ENCODE assay signal across 18 mouse cellular contexts in genomic region chr5:124082447-124082846, GRCm38 (mm10). TPM values are rescaled to one million over a fixed set of nuclear protein-coding genes. Genes with fewer than 3 reads are reported as not detected.
DNase-seq lines count a peak whose midpoint lies in the region; ATAC-seq and TF ChIP-seq lines count a peak whose summit lies in the region.
"Had no signal": no experiment of that assay in that cellular context is flagged by ENCODE, and none has a peak within 500 bp of the region (broad histone marks: within the 10 kb centered on the region; RNA-seq: fewer than 3 reads in every experiment).

No protein-coding gene starts in this region.

- no peak for TF ChIP-seq CTCF in forebrain, postnatal 0 days (IDR thresholded peaks at IDR 0.05; ENCODE audit: low read depth)
- 0 out of 2 replicates have a peak, but pooled peaks have one; percentile 24 for TF ChIP-seq CTCF in kidney, postnatal 0 days (IDR thresholded peaks at IDR 0.05; ENCODE audit: low read depth)
- no peak for TF ChIP-seq CTCF in gastrocnemius, adult 2 months (IDR thresholded peaks at IDR 0.05)

- H3K4me1 ChIP-seq in forebrain, embryonic 10.5 days: peaks cover 24% of the 10 kb centered on the region
- H3K4me1 ChIP-seq in forebrain, postnatal 0 days (ENCODE audit: insufficient read depth): peaks cover 9% of the 10 kb centered on the region; the same call in 1 of the 2 replicates
- no peaks in the 10 kb centered on the region for H3K4me1 ChIP-seq in kidney, postnatal 0 days (replicated peaks; ENCODE audit: insufficient read depth, low read length)
- no peaks in the 10 kb centered on the region for H3K4me1 ChIP-seq in kidney, embryonic 15.5 days
- peaks cover 20% of the 10 kb centered on the region for H3K4me1 ChIP-seq in midbrain, embryonic 10.5 days
- 0 out of 2 replicates have a peak, but pooled peaks cover 5% of the 10 kb centered on the region for H3K4me1 ChIP-seq in midbrain, embryonic 15.5 days
- peaks cover 7% of the 10 kb centered on the region; the same call in 1 of the 2 replicates for H3K4me1 ChIP-seq in stomach, embryonic 15.5 days

- no peak for ATAC-seq in forebrain, postnatal 0 days
- ATAC-seq in kidney, postnatal 0 days (replicated peaks; ENCODE audit: low FRiP score, low read depth): no peak
- ATAC-seq in kidney, embryonic 15.5 days (replicated peaks; ENCODE audit: low FRiP score): no peak
- ATAC-seq in midbrain, embryonic 15.5 days (replicated peaks): no peak
- ATAC-seq in stomach, embryonic 15.5 days (ENCODE audit: insufficient read depth, low FRiP score, low read depth): peak; percentile 64
- ATAC-seq: midbrain, embryonic 13.5 days had no signal

- no peak overlapping the region for H3K9ac ChIP-seq in forebrain, postnatal 0 days
- no peak overlapping the region for H3K9ac ChIP-seq in kidney, postnatal 0 days (ENCODE audit: low read depth, low read length)
- H3K9ac ChIP-seq in kidney, embryonic 15.5 days: no peak overlapping the region
- H3K9ac ChIP-seq in midbrain, embryonic 15.5 days: no peak overlapping the region
- H3K9ac ChIP-seq in stomach, embryonic 15.5 days: no peak overlapping the region
- H3K9ac ChIP-seq: embryonic facial prominence, embryonic 15.5 days; liver, embryonic 15.5 days; midbrain, embryonic 13.5 days; neural tube, embryonic 15.5 days had no signal

- no peaks in the 10 kb centered on the region for H3K27me3 ChIP-seq in forebrain, embryonic 10.5 days (ENCODE audit: poor library complexity, severe bottlenecking)
- no peaks in the 10 kb centered on the region for H3K27me3 ChIP-seq in forebrain, postnatal 0 days (ENCODE audit: insufficient read depth, low read length)
- no peaks in the 10 kb centered on the region for H3K27me3 ChIP-seq in kidney, postnatal 0 days (ENCODE audit: insufficient read depth, low read length)
- H3K27me3 ChIP-seq in kidney, embryonic 15.5 days: no peaks in the 10 kb centered on the region
- no peaks in the 10 kb centered on the region for H3K27me3 ChIP-seq in midbrain, embryonic 10.5 days (ENCODE audit: low read depth, poor library complexity, severe bottlenecking)
- H3K27me3 ChIP-seq in midbrain, embryonic 15.5 days (replicated peaks): no peaks in the 10 kb centered on the region
- no peaks in the 10 kb centered on the region for H3K27me3 ChIP-seq in stomach, embryonic 15.5 days (replicated peaks)
- H3K27me3 ChIP-seq: embryonic facial prominence, embryonic 15.5 days; liver, embryonic 15.5 days; midbrain, embryonic 13.5 days had no signal

- WGBS in forebrain, embryonic 10.5 days: 90% methylated on average over 10 of the region's 10 CpGs
- 88% methylated on average over 10 of the region's 10 CpGs for WGBS in forebrain, postnatal 0 days
- WGBS in kidney, postnatal 0 days: 82% methylated on average over 10 of the region's 10 CpGs
- 79% methylated on average over 10 of the region's 10 CpGs for WGBS in kidney, embryonic 15.5 days
- WGBS in midbrain, embryonic 10.5 days: 88% methylated on average over 10 of the region's 10 CpGs
- WGBS in midbrain, embryonic 15.5 days: 90% methylated on average over 10 of the region's 10 CpGs
- 70% methylated on average over 10 of the region's 10 CpGs for WGBS in stomach, embryonic 15.5 days

- no peak for DNase-seq in forebrain, embryonic 10.5 days (ENCODE audit: extremely low spot score, low spot score)
- no peak for DNase-seq in forebrain, postnatal 0 days
- no peak for DNase-seq in kidney, postnatal 0 days (ENCODE audit: low spot score)
- no peak for DNase-seq in midbrain, embryonic 10.5 days (ENCODE audit: low spot score)
- DNase-seq in gastrocnemius, adult 2 months: no peak
- DNase-seq: adrenal gland, postnatal 36 days; cerebellum, adult 18-20 months; kidney, adult 9 months; kidney, postnatal 4 days; layer of hippocampus, adult 9-11 months had no signal

- no peaks in the 10 kb centered on the region for H3K36me3 ChIP-seq in forebrain, embryonic 10.5 days (replicated peaks)
- H3K36me3 ChIP-seq in forebrain, postnatal 0 days (ENCODE audit: insufficient read depth): no peaks in the 10 kb centered on the region
- H3K36me3 ChIP-seq in kidney, postnatal 0 days (ENCODE audit: insufficient read depth, low read length): no peaks in the 10 kb centered on the region
- no peaks in the 10 kb centered on the region for H3K36me3 ChIP-seq in kidney, embryonic 15.5 days
- no peaks in the 10 kb centered on the region for H3K36me3 ChIP-seq in midbrain, embryonic 10.5 days
- no peaks in the 10 kb centered on the region for H3K36me3 ChIP-seq in midbrain, embryonic 15.5 days (replicated peaks)
- H3K36me3 ChIP-seq in stomach, embryonic 15.5 days: no peaks in the 10 kb centered on the region
- H3K36me3 ChIP-seq: embryonic facial prominence, embryonic 15.5 days; liver, embryonic 15.5 days; midbrain, embryonic 13.5 days; neural tube, embryonic 15.5 days had no signal

- H3K9me3 ChIP-seq in forebrain, embryonic 10.5 days: no peaks in the 10 kb centered on the region
- no peaks in the 10 kb centered on the region for H3K9me3 ChIP-seq in forebrain, postnatal 0 days (ENCODE audit: low read length)
- no peaks in the 10 kb centered on the region for H3K9me3 ChIP-seq in kidney, postnatal 0 days (replicated peaks; ENCODE audit: low read length)
- no peaks in the 10 kb centered on the region for H3K9me3 ChIP-seq in kidney, embryonic 15.5 days (replicated peaks)
- H3K9me3 ChIP-seq in midbrain, embryonic 10.5 days (replicated peaks): no peaks in the 10 kb centered on the region
- no peaks in the 10 kb centered on the region for H3K9me3 ChIP-seq in midbrain, embryonic 15.5 days
- no peaks in the 10 kb centered on the region for H3K9me3 ChIP-seq in stomach, embryonic 15.5 days
- H3K9me3 ChIP-seq: embryonic facial prominence, embryonic 15.5 days; liver, embryonic 15.5 days; midbrain, embryonic 13.5 days; neural tube, embryonic 15.5 days had no signal

- H3K4me2 ChIP-seq in forebrain, postnatal 0 days (ENCODE audit: low read depth): no peak overlapping the region
- no peak overlapping the region for H3K4me2 ChIP-seq in kidney, postnatal 0 days (ENCODE audit: low read length)
- H3K4me2 ChIP-seq in kidney, embryonic 15.5 days: no peak overlapping the region
- no peak overlapping the region for H3K4me2 ChIP-seq in midbrain, embryonic 15.5 days
- H3K4me2 ChIP-seq in stomach, embryonic 15.5 days: no peak overlapping the region
- H3K4me2 ChIP-seq: embryonic facial prominence, embryonic 15.5 days; liver, embryonic 15.5 days; midbrain, embryonic 13.5 days; neural tube, embryonic 15.5 days had no signal

- no peak overlapping the region for H3K4me3 ChIP-seq in forebrain, embryonic 10.5 days
- no peak overlapping the region for H3K4me3 ChIP-seq in forebrain, postnatal 0 days (ENCODE audit: low read depth, low read length)
- no peak overlapping the region for H3K4me3 ChIP-seq in kidney, postnatal 0 days (replicated peaks; ENCODE audit: low read depth, low read length)
- no peak overlapping the region for H3K4me3 ChIP-seq in kidney, embryonic 15.5 days (replicated peaks)
- no peak overlapping the region for H3K4me3 ChIP-seq in midbrain, embryonic 10.5 days
- no peak overlapping the region for H3K4me3 ChIP-seq in midbrain, embryonic 15.5 days
- no peak overlapping the region for H3K4me3 ChIP-seq in stomach, embryonic 15.5 days (replicated peaks)
- H3K4me3 ChIP-seq in gastrocnemius, adult 2 months: no peak overlapping the region
- H3K4me3 ChIP-seq: embryonic facial prominence, embryonic 15.5 days; liver, embryonic 15.5 days; midbrain, embryonic 13.5 days; neural tube, embryonic 15.5 days had no signal

- intact Hi-C loops in gastrocnemius, adult 2 months (cut with DNase I): no loop called here

- 0 out of 2 replicates have a peak overlapping the region, but pooled peaks have one; percentile 21 for H3K27ac ChIP-seq in forebrain, embryonic 10.5 days
- no peak overlapping the region for H3K27ac ChIP-seq in forebrain, postnatal 0 days (ENCODE audit: low read depth, low read length)
- no peak overlapping the region for H3K27ac ChIP-seq in kidney, postnatal 0 days
- H3K27ac ChIP-seq in kidney, embryonic 15.5 days: no peak overlapping the region
- 0 out of 2 replicates have a peak overlapping the region, but pooled peaks have one; percentile 30 for H3K27ac ChIP-seq in midbrain, embryonic 10.5 days (replicated peaks)
- no peak overlapping the region for H3K27ac ChIP-seq in midbrain, embryonic 15.5 days
- no peak overlapping the region for H3K27ac ChIP-seq in stomach, embryonic 15.5 days
- H3K27ac ChIP-seq in gastrocnemius, adult 2 months: no peak overlapping the region
- H3K27ac ChIP-seq: embryonic facial prominence, embryonic 15.5 days; liver, embryonic 15.5 days; macrophage; midbrain, embryonic 13.5 days; neural tube, embryonic 15.5 days had no signal

RNA-seq across cellular contexts. Expression of gene Abcb9, which starts 13.2 kb away (rescaled TPM):
- 0.52 and 0.65 TPM in 2 replicates for polyA plus RNA-seq in forebrain, embryonic 10.5 days (2016; fragmentation: Nextera tagmentation; extraction: Ambion mirVana)
- total RNA-seq in forebrain, postnatal 0 days (2014; rRNA removed): 24.9 and 25.0 TPM in 2 replicates
- polyA plus RNA-seq in forebrain, postnatal 0 days (2015; fragmentation: Nextera tagmentation; extraction: Ambion mirVana): 13.9 and 19.7 TPM in 2 replicates
- polyA plus RNA-seq in kidney, postnatal 0 days (2015; fragmentation: Nextera tagmentation; extraction: Ambion mirVana): 3.3 TPM in 2 replicates
- 1.5 and 1.7 TPM in 2 replicates for polyA plus RNA-seq in kidney, embryonic 15.5 days (2015; fragmentation: Nextera tagmentation; extraction: Ambion mirVana)
- polyA plus RNA-seq in midbrain, embryonic 10.5 days (2016; fragmentation: Nextera tagmentation; extraction: Ambion mirVana): 0.54 and 1.1 TPM in 2 replicates
- polyA plus RNA-seq in midbrain, embryonic 15.5 days (2015; fragmentation: Nextera tagmentation; extraction: Ambion mirVana): 16.0 and 17.7 TPM in 2 replicates
- polyA plus RNA-seq in stomach, embryonic 15.5 days (2015; fragmentation: Nextera tagmentation; extraction: Ambion mirVana): 3.4 TPM in 2 replicates
- total RNA-seq in gastrocnemius, adult 2 months (2021): 10 to 100 TPM in 1 of 2 experiments, 1 to 10 TPM in 1; 7.1 to 11.9 TPM

RNA-seq across cellular contexts. Expression of gene Ogfod2, which starts 29.6 kb away (rescaled TPM):
- polyA plus RNA-seq in forebrain, embryonic 10.5 days (2016; fragmentation: Nextera tagmentation; extraction: Ambion mirVana): 16.8 and 17.8 TPM in 2 replicates
- total RNA-seq in forebrain, postnatal 0 days (2014; rRNA removed): 56.0 and 58.3 TPM in 2 replicates
- polyA plus RNA-seq in forebrain, postnatal 0 days (2015; fragmentation: Nextera tagmentation; extraction: Ambion mirVana): 40.7 and 44.2 TPM in 2 replicates
- polyA plus RNA-seq in kidney, postnatal 0 days (2015; fragmentation: Nextera tagmentation; extraction: Ambion mirVana): 30.3 and 31.6 TPM in 2 replicates
- 22.5 and 24.7 TPM in 2 replicates for polyA plus RNA-seq in kidney, embryonic 15.5 days (2015; fragmentation: Nextera tagmentation; extraction: Ambion mirVana)
- polyA plus RNA-seq in midbrain, embryonic 10.5 days (2016; fragmentation: Nextera tagmentation; extraction: Ambion mirVana): 18.1 TPM in 2 replicates
- polyA plus RNA-seq in midbrain, embryonic 15.5 days (2015; fragmentation: Nextera tagmentation; extraction: Ambion mirVana): 37.7 and 38.0 TPM in 2 replicates
- 24.2 and 25.7 TPM in 2 replicates for polyA plus RNA-seq in stomach, embryonic 15.5 days (2015; fragmentation: Nextera tagmentation; extraction: Ambion mirVana)
- total RNA-seq in gastrocnemius, adult 2 months (2021): 10 to 100 TPM; 11.7 to 12.2 TPM

RNA-seq across cellular contexts. Expression of gene Arl6ip4, which starts 33.4 kb away (rescaled TPM):
- 136 and 140 TPM in 2 replicates for polyA plus RNA-seq in forebrain, embryonic 10.5 days (2016; fragmentation: Nextera tagmentation; extraction: Ambion mirVana)
- total RNA-seq in forebrain, postnatal 0 days (2014; rRNA removed): 36.0 and 41.9 TPM in 2 replicates
- 95.6 and 98.3 TPM in 2 replicates for polyA plus RNA-seq in forebrain, postnatal 0 days (2015; fragmentation: Nextera tagmentation; extraction: Ambion mirVana)
- polyA plus RNA-seq in kidney, postnatal 0 days (2015; fragmentation: Nextera tagmentation; extraction: Ambion mirVana): 103 TPM in 2 replicates
- polyA plus RNA-seq in kidney, embryonic 15.5 days (2015; fragmentation: Nextera tagmentation; extraction: Ambion mirVana): 101 and 108 TPM in 2 replicates
- 123 and 132 TPM in 2 replicates for polyA plus RNA-seq in midbrain, embryonic 10.5 days (2016; fragmentation: Nextera tagmentation; extraction: Ambion mirVana)
- polyA plus RNA-seq in midbrain, embryonic 15.5 days (2015; fragmentation: Nextera tagmentation; extraction: Ambion mirVana): 79.6 and 81.1 TPM in 2 replicates
- polyA plus RNA-seq in stomach, embryonic 15.5 days (2015; fragmentation: Nextera tagmentation; extraction: Ambion mirVana): 101 and 102 TPM in 2 replicates
- 10 to 100 TPM; 38.3 to 41.2 TPM for total RNA-seq in gastrocnemius, adult 2 months (2021)

RNA-seq across cellular contexts. Expression of gene Vps37b, which starts 50.4 kb away (rescaled TPM):
- polyA plus RNA-seq in forebrain, embryonic 10.5 days (2016; fragmentation: Nextera tagmentation; extraction: Ambion mirVana): 50.8 and 51.2 TPM in 2 replicates
- total RNA-seq in forebrain, postnatal 0 days (2014; rRNA removed): 62.0 and 62.2 TPM in 2 replicates
- polyA plus RNA-seq in forebrain, postnatal 0 days (2015; fragmentation: Nextera tagmentation; extraction: Ambion mirVana): 76.5 and 90.8 TPM in 2 replicates
- 30.7 and 31.7 TPM in 2 replicates for polyA plus RNA-seq in kidney, postnatal 0 days (2015; fragmentation: Nextera tagmentation; extraction: Ambion mirVana)
- polyA plus RNA-seq in kidney, embryonic 15.5 days (2015; fragmentation: Nextera tagmentation; extraction: Ambion mirVana): 33.8 and 35.3 TPM in 2 replicates
- polyA plus RNA-seq in midbrain, embryonic 10.5 days (2016; fragmentation: Nextera tagmentation; extraction: Ambion mirVana): 58.1 and 69.2 TPM in 2 replicates
- 66.7 and 73.7 TPM in 2 replicates for polyA plus RNA-seq in midbrain, embryonic 15.5 days (2015; fragmentation: Nextera tagmentation; extraction: Ambion mirVana)
- 36.2 and 37.1 TPM in 2 replicates for polyA plus RNA-seq in stomach, embryonic 15.5 days (2015; fragmentation: Nextera tagmentation; extraction: Ambion mirVana)
- 1 to 10 TPM; 4.1 to 6.2 TPM for total RNA-seq in gastrocnemius, adult 2 months (2021)

Comparison
In these comparisons a context has a peak if more than half of its experiments do, and no peak if none do; other contexts are left out.
1. H3K27ac ChIP-seq: peak in forebrain, embryonic 10.5 days (single experiment) and midbrain, embryonic 10.5 days (single experiment); none in forebrain, postnatal 0 days (single experiment), kidney, postnatal 0 days (single experiment), kidney, embryonic 15.5 days (single experiment), midbrain, embryonic 15.5 days (single experiment), stomach, embryonic 15.5 days (single experiment) and gastrocnemius, adult 2 months (single experiment).